Mouse (Mus musculus) heart, postnatal 36 days (tissue): ENCODE measurements at regions not wholly inside any gene's neighbourhood (a gene's known extent, or its start where the extent isn't known, plus 50 kb on each side); places are given as distances from the start of the nearest gene placed in this dataset.

Experiments
- DNase-seq, 2 experiments: peaks; one replicate each; pipeline ENCODE4 v3.0.0; 2021 to 2022
- intact Hi-C: fragments of 180-260 bp; cut with DNase I; formaldehyde crosslinking; loops from one replicate; pipeline ENCODE4 v1.15.1; 2025

GRCm38 (mm10) chr5:133718187-133719078 is 381.1 kb upstream of the Castor2 start:
- no peak for DNase-seq
- intact Hi-C loops, result no loop called here

GRCm38 (mm10) chr5:133715830-133716229 is 383.7 kb upstream of the Castor2 start:
- intact Hi-C loops, result no loop called here
- DNase-seq, result no peak

- intact Hi-C loops, result no loop called here
- no peak for DNase-seq
These were observed 386.9 kb upstream of the Castor2 start for GRCm38 (mm10) chr5:133712652-133713051.

- intact Hi-C loops, result no loop called here
- DNase-seq, result no peak
These were observed 390.6 kb upstream of the Castor2 start for GRCm38 (mm10) chr5:133708881-133709280.

- intact Hi-C loops, result no loop called here
- no peak for DNase-seq
These were observed 413.3 kb upstream of the Castor2 start for GRCm38 (mm10) chr5:133686206-133686605.

- no peak for DNase-seq
- intact Hi-C loops, result no loop called here
These were observed 416.5 kb upstream of the Castor2 start for GRCm38 (mm10) chr5:133683021-133683420.

- intact Hi-C loops, result no loop called here
- no peak for DNase-seq
These were observed 422.6 kb upstream of the Castor2 start for GRCm38 (mm10) chr5:133676791-133677450.

GRCm38 (mm10) chr5:133675636-133676035 is 423.9 kb upstream of the Castor2 start:
- no peak for DNase-seq
- intact Hi-C loops, result no loop called here

- intact Hi-C loops, result no loop called here
- peak; percentile 12 to 38 for DNase-seq
These were observed 433.0 kb upstream of the Castor2 start for GRCm38 (mm10) chr5:133666473-133666872.

GRCm38 (mm10) chr5:133662474-133663256 is 436.8 kb upstream of the Castor2 start:
- DNase-seq, result no peak
- intact Hi-C loops, result no loop called here

GRCm38 (mm10) chr5:133660351-133660750 is 439.2 kb upstream of the Castor2 start:
- intact Hi-C loops, result no loop called here
- DNase-seq, result no peak

GRCm38 (mm10) chr5:133656837-133657236 is 442.7 kb upstream of the Castor2 start:
- DNase-seq, result no peak
- intact Hi-C loops, result no loop called here

GRCm38 (mm10) chr5:133653431-133653830 is 446.1 kb upstream of the Castor2 start:
- DNase-seq, result no peak
- intact Hi-C loops, result no loop called here

- no peak for DNase-seq
- intact Hi-C loops, result no loop called here
These were observed 449.3 kb upstream of the Castor2 start for GRCm38 (mm10) chr5:133650246-133650645.

GRCm38 (mm10) chr5:133645696-133646195 is 453.8 kb upstream of the Castor2 start:
- intact Hi-C loops, result no loop called here
- DNase-seq, result no peak

GRCm38 (mm10) chr5:133643326-133643725 is 456.2 kb upstream of the Castor2 start:
- intact Hi-C loops, result no loop called here
- no peak for DNase-seq

- intact Hi-C loops, result no loop called here
- no peak for DNase-seq
These were observed 465.0 kb upstream of the Castor2 start for GRCm38 (mm10) chr5:133634481-133634880.

GRCm38 (mm10) chr5:133631812-133632211 is 467.7 kb upstream of the Castor2 start:
- intact Hi-C loops, result no loop called here
- DNase-seq, result no peak

GRCm38 (mm10) chr5:133619347-133619746 is 480.2 kb upstream of the Castor2 start:
- intact Hi-C loops, result no loop called here
- no peak for DNase-seq

GRCm38 (mm10) chr5:133601241-133601739 is 498.2 kb upstream of the Castor2 start:
- intact Hi-C loops, result no loop called here
- no peak for DNase-seq

- no peak for DNase-seq
- intact Hi-C loops, result no loop called here
These were observed 498.9 kb upstream of the Castor2 start for GRCm38 (mm10) chr5:133600630-133601029.
